Mouse (Mus musculus): ENCODE measurements around the gene Wfs1. TPM values are rescaled to one million over a fixed set of nuclear protein-coding genes. Genes with fewer than 3 reads are reported as not detected.
"Not testable (repeated sequence)": the region's sequence is repeated elsewhere in the genome, so short reads cannot be mapped to it uniquely, and the experiment has no call there.

The Wfs1 gene
- polyA plus RNA-seq (2012; rRNA removed), result 56.5 and 65.1 TPM in 2 replicates

- peak; percentile 94 to 96 for DNase-seq (ENCODE audit: extremely low spot score in 1 of 2, low spot score in 1 of 2)
These were observed at the start of gene Wfs1 for GRCm38 (mm10) chr5:36988781-36989624. Gene Wfs1, minus strand, starts transcription at chr5:36989205.

GRCm38 (mm10) chr5:37036884-37037283, 47.9 kb upstream of the Wfs1 start:
- DNase-seq (ENCODE audit: extremely low spot score in 1 of 2, low spot score in 1 of 2), result no peak

- DNase-seq (ENCODE audit: extremely low spot score in 1 of 2, low spot score in 1 of 2), result no peak
These were observed 46.9 kb upstream of the Wfs1 start for GRCm38 (mm10) chr5:37035896-37036295.

GRCm38 (mm10) chr5:37035192-37035591, 46.2 kb upstream of the Wfs1 start:
- peak in 1 of 2 experiments; percentile 53 for DNase-seq (ENCODE audit: extremely low spot score in 1 of 2, low spot score in 1 of 2)

GRCm38 (mm10) chr5:37030753-37031152, 41.7 kb upstream of the Wfs1 start:
- peak in 1 of 2 experiments; percentile 52 for DNase-seq (ENCODE audit: extremely low spot score in 1 of 2, low spot score in 1 of 2)

- DNase-seq (ENCODE audit: extremely low spot score in 1 of 2, low spot score in 1 of 2), result no peak
These were observed 40.4 kb upstream of the Wfs1 start for GRCm38 (mm10) chr5:37029326-37029905.

GRCm38 (mm10) chr5:37028486-37029311, 39.7 kb upstream of the Wfs1 start:
- peak in 1 of 2 experiments; percentile 58 for DNase-seq (ENCODE audit: extremely low spot score in 1 of 2, low spot score in 1 of 2)

- DNase-seq (ENCODE audit: extremely low spot score in 1 of 2, low spot score in 1 of 2), result peak; percentile 72 to 95
These were observed 39.1 kb upstream of the Wfs1 start for GRCm38 (mm10) chr5:37028104-37028485.

- DNase-seq (ENCODE audit: extremely low spot score in 1 of 2, low spot score in 1 of 2), result no peak
These were observed 38.7 kb upstream of the Wfs1 start for GRCm38 (mm10) chr5:37027701-37028100.

- DNase-seq (ENCODE audit: extremely low spot score in 1 of 2, low spot score in 1 of 2), result no peak
These were observed 28.2 kb upstream of the Wfs1 start for GRCm38 (mm10) chr5:37017222-37017621.

- DNase-seq (ENCODE audit: extremely low spot score in 1 of 2, low spot score in 1 of 2), result peak in 1 of 2 experiments; percentile 46
These were observed 26.8 kb upstream of the Wfs1 start for GRCm38 (mm10) chr5:37015612-37016310.

GRCm38 (mm10) chr5:37010666-37011317, 21.8 kb upstream of the Wfs1 start:
- peak in 1 of 2 experiments; percentile 76 for DNase-seq (ENCODE audit: extremely low spot score in 1 of 2, low spot score in 1 of 2)

- DNase-seq (ENCODE audit: extremely low spot score in 1 of 2, low spot score in 1 of 2), result not testable (repeated sequence)
These were observed 20.8 kb upstream of the Wfs1 start for GRCm38 (mm10) chr5:37009761-37010160.

GRCm38 (mm10) chr5:37002001-37002400, 13.0 kb upstream of the Wfs1 start:
- peak; percentile 66 to 95 for DNase-seq (ENCODE audit: extremely low spot score in 1 of 2, low spot score in 1 of 2)

- DNase-seq (ENCODE audit: extremely low spot score in 1 of 2, low spot score in 1 of 2), result no peak
These were observed 12.0 kb upstream of the Wfs1 start for GRCm38 (mm10) chr5:37001002-37001401.

- DNase-seq (ENCODE audit: extremely low spot score in 1 of 2, low spot score in 1 of 2), result no peak
These were observed 9.0 kb upstream of the Wfs1 start for GRCm38 (mm10) chr5:36997996-36998395.

GRCm38 (mm10) chr5:36996410-36996809, 7.4 kb upstream of the Wfs1 start:
- peak in 1 of 2 experiments; percentile 62 for DNase-seq (ENCODE audit: extremely low spot score in 1 of 2, low spot score in 1 of 2)

- no peak for DNase-seq (ENCODE audit: extremely low spot score in 1 of 2, low spot score in 1 of 2)
These were observed 1.8 kb upstream of the Wfs1 start for GRCm38 (mm10) chr5:36990631-36991350.

GRCm38 (mm10) chr5:36990196-36990595, 1.2 kb upstream of the Wfs1 start:
- no peak for DNase-seq (ENCODE audit: extremely low spot score in 1 of 2, low spot score in 1 of 2)

All from frontal cortex, adult 2 months (tissue).